Comparison of ENCODE assay signal across 8 mouse cellular contexts in the genomic region with DNA sequence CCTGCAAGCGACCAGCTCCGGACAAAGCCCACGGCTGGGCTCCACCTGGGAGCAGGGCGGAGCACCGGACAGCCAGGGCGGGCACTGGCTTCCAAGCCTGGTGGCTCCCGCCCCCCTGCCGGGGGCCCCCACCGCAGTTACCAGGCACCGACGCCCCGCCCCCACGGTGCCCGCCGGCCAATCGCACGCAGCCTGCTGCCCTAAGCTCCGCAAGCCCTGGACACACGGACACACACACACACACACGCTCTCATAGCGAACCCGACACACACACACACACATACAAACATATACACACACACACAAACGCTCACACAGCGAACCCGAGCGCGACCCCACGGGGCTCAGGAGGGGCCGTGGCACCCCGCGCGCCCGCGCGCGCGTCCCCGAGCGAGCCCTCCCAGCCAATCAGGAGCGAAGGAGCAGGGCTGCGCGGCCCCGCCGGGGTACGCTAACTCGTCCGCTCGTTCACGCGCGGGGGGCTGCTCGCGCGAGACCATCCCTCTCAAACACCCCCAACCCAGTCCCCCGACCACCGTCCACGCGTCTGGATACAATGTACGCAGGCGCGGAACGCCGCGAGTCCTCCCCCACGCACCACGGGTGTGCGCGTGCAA. TPM values are rescaled to one million over a fixed set of nuclear protein-coding genes. Genes with fewer than 3 reads are reported as not detected.
DNase-seq lines count a peak whose midpoint lies in the region; ATAC-seq and TF ChIP-seq lines count a peak whose summit lies in the region.

No protein-coding gene starts in this region.

- no peaks in the 10 kb centered on the region for H3K9me3 ChIP-seq in forebrain, embryonic 15.5 days
- no peaks in the 10 kb centered on the region for H3K9me3 ChIP-seq in lung, embryonic 14.5 days (ENCODE audit: low read depth, low read length)

- peak; percentile 80 for TF ChIP-seq POLR2A in olfactory bulb, adult 2 months (IDR thresholded peaks at IDR 0.05; ENCODE audit: insufficient read depth, low read depth, low read length)
- peak; percentile 54 for TF ChIP-seq POLR2A in thymus, adult 2 months (IDR thresholded peaks at IDR 0.05; ENCODE audit: control insufficient read depth, extremely low read depth, insufficient read depth, low read length, poor library complexity)

- H3K36me3 ChIP-seq in forebrain, embryonic 15.5 days = peaks cover 19% of the 10 kb centered on the region
- H3K36me3 ChIP-seq in lung, embryonic 14.5 days (ENCODE audit: insufficient read depth) = peaks cover 28% of the 10 kb centered on the region
- H3K36me3 ChIP-seq in thymus, adult 2 months (ENCODE audit: control insufficient read depth, insufficient read depth, low read length) = 0 out of 2 replicates have a peak, but pooled peaks cover 3% of the 10 kb centered on the region

- H3K4me1 ChIP-seq in forebrain, embryonic 15.5 days = peaks cover 36% of the 10 kb centered on the region
- peaks cover 10% of the 10 kb centered on the region; the same call in 1 of the 2 replicates for H3K4me1 ChIP-seq in lung, embryonic 14.5 days (ENCODE audit: insufficient read depth)
- H3K4me1 ChIP-seq in olfactory bulb, adult 2 months (ENCODE audit: control insufficient read depth, insufficient read depth, low read length) = peaks cover 23% of the 10 kb centered on the region
- peaks cover 20% of the 10 kb centered on the region for H3K4me1 ChIP-seq in thymus, adult 2 months (replicated peaks; ENCODE audit: control insufficient read depth, insufficient read depth, low read length)

- peak; percentile 96 for DNase-seq in ES-CJ7 (ENCODE audit: low read depth, low spot score)
- DNase-seq in cerebellum, adult 11 months = peak; percentile 95
- peak; percentile 94 to 95 for DNase-seq in heart, postnatal 36 days
- DNase-seq in layer of hippocampus, adult 2 months (ENCODE audit: low spot score in 2 of 2) = peak; percentile 85 to 89
- DNase-seq in lung, embryonic 14.5 days = peak; percentile 97
- DNase-seq in thymus, adult 2 months = peak; percentile 93

- peak; percentile 85 for ATAC-seq in forebrain, embryonic 15.5 days (replicated peaks)
- peak; percentile 82 for ATAC-seq in lung, embryonic 14.5 days (ENCODE audit: insufficient read depth)

- WGBS in forebrain, embryonic 15.5 days = under 1% methylated on average over 68 of the region's 68 CpGs
- under 1% methylated on average over 68 of the region's 68 CpGs for WGBS in lung, embryonic 14.5 days
- under 1% methylated on average over 54 of the region's 68 CpGs for WGBS in olfactory bulb, adult 2 months
- WGBS in thymus, adult 2 months = under 1% methylated on average over 68 of the region's 68 CpGs

- peak overlapping the region; percentile 44 for H3K4me2 ChIP-seq in forebrain, embryonic 15.5 days (replicated peaks)
- H3K4me2 ChIP-seq in lung, embryonic 14.5 days = peak overlapping the region; percentile 89

- peak overlapping the region; percentile 97 for H3K9ac ChIP-seq in forebrain, embryonic 15.5 days (replicated peaks)
- H3K9ac ChIP-seq in lung, embryonic 14.5 days = peak overlapping the region; percentile 100

- peak overlapping the region; percentile 99 for H3K27ac ChIP-seq in forebrain, embryonic 15.5 days (replicated peaks)
- H3K27ac ChIP-seq in layer of hippocampus, adult 2 months = peak overlapping the region; percentile 100
- peak overlapping the region; percentile 100 for H3K27ac ChIP-seq in lung, embryonic 14.5 days (ENCODE audit: low read depth)
- H3K27ac ChIP-seq in olfactory bulb, adult 2 months (ENCODE audit: insufficient read depth, low read depth, low read length) = peak overlapping the region; percentile 93
- peak overlapping the region; percentile 88 for H3K27ac ChIP-seq in thymus, adult 2 months (ENCODE audit: control insufficient read depth, insufficient read depth, low read length)

- no peak for TF ChIP-seq CTCF in layer of hippocampus, adult 2 months (conservative IDR thresholded peaks at IDR 0.05)
- TF ChIP-seq CTCF in lung, embryonic 14.5 days (IDR thresholded peaks at IDR 0.05; ENCODE audit: low read depth) = no peak
- no peak for TF ChIP-seq CTCF in olfactory bulb, adult 2 months (IDR thresholded peaks at IDR 0.05; ENCODE audit: insufficient read depth, low read depth, low read length)
- TF ChIP-seq CTCF in thymus, adult 2 months (IDR thresholded peaks at IDR 0.05; ENCODE audit: borderline replicate concordance, control insufficient read depth, extremely low read depth, insufficient read depth, low read length, poor library complexity) = no peak

- H3K27me3 ChIP-seq in forebrain, embryonic 15.5 days = no peaks in the 10 kb centered on the region
- no peaks in the 10 kb centered on the region for H3K27me3 ChIP-seq in lung, embryonic 14.5 days (ENCODE audit: insufficient read depth, low read length)
- H3K27me3 ChIP-seq in thymus, adult 2 months (ENCODE audit: control insufficient read depth, insufficient read depth, low read length) = no peaks in the 10 kb centered on the region

- peak overlapping the region; percentile 92 for H3K4me3 ChIP-seq in forebrain, embryonic 15.5 days
- peak overlapping the region; percentile 85 for H3K4me3 ChIP-seq in layer of hippocampus, adult 2 months
- H3K4me3 ChIP-seq in lung, embryonic 14.5 days (ENCODE audit: low read depth, low read length) = peak overlapping the region; percentile 89
- peak overlapping the region; percentile 84 for H3K4me3 ChIP-seq in olfactory bulb, adult 2 months (ENCODE audit: insufficient read depth, low read depth, low read length)
- peak overlapping the region; percentile 79 for H3K4me3 ChIP-seq in thymus, adult 2 months (ENCODE audit: control insufficient read depth, insufficient read depth, low read length)

- intact Hi-C loops in heart, postnatal 36 days (cut with DNase I) = loop anchor here (10.0 kb wide), 1 partner anchor 129 kb away; the partner anchor contains the start of gene Gtf2ird2

RNA-seq across cellular contexts. Expression of gene Gtf2i, which starts 1.0 kb away (rescaled TPM):
- 179 and 182 TPM in 2 replicates for polyA plus RNA-seq in forebrain, embryonic 15.5 days (2015; fragmentation: Nextera tagmentation; extraction: Ambion mirVana)
- 100 to 1,000 TPM; 201 to 208 TPM for total RNA-seq in heart, postnatal 36 days (2021)
- total RNA-seq in layer of hippocampus, adult 2 months (2021) = 100 to 1,000 TPM; 222 to 227 TPM
- polyA plus RNA-seq in lung, embryonic 14.5 days (2014; fragmentation: Nextera tagmentation; extraction: Ambion mirVana) = 183 and 185 TPM in 2 replicates
- polyA plus RNA-seq in olfactory bulb, adult 2 months (2012; ENCODE audit: insufficient read depth, insufficient read length, low replicate concordance, missing spikeins) = 380 TPM in 1 of 2 replicates, not detected in the other
- polyA plus RNA-seq in thymus, adult 2 months (2012; rRNA removed) = 131 and 136 TPM in 2 replicates

Comparison
In these comparisons a context has a peak if more than half of its experiments do, and no peak if none do; other contexts are left out.
1. Peak in every context shown above with its lines: DNase-seq, ATAC-seq, H3K4me3 ChIP-seq and H3K27ac ChIP-seq.